Mouse (Mus musculus) MEL (cell line): ENCODE measurements at regions not wholly inside any gene's neighbourhood (a gene's known extent, or its start where the extent isn't known, plus 50 kb on each side); places are given as distances from the start of the nearest gene placed in this dataset.

Experiments
- DNase-seq: peaks from one replicate; pipeline ENCODE4 v3.0.0; 2011; ENCODE audit warnings: low read depth, low spot score
- H3K27ac ChIP-seq: 2 replicates; pipeline ENCODE4 v1.5.1; 2012; ENCODE audit warnings: low read depth, mild to moderate bottlenecking, control low read depth, low read length, moderate library complexity; ENCODE audit not compliant: control insufficient read depth
- H3K27me3 ChIP-seq, 2 experiments: fragments of 150-350 bp in 1 of 2; sonication (generic) in 1 of 2; 2 replicates each; pipeline ENCODE4 v1.6.1; 2012; ENCODE audit warnings: low read length in 2 of 2, mild to moderate bottlenecking in 2 of 2, improper control_type of control experiment in 1 of 2, moderate library complexity in 1 of 2; ENCODE audit not compliant: insufficient read depth in 2 of 2, control insufficient read depth in 1 of 2
- H3K36me3 ChIP-seq, 2 experiments: 2 replicates each; pipeline ENCODE4 v1.6.1; 2012 to 2014; ENCODE audit warnings: low read length in 2 of 2, improper control_type of control experiment in 1 of 2, inconsistent platforms in 1 of 2, mild to moderate bottlenecking in 1 of 2; ENCODE audit not compliant: insufficient read depth in 2 of 2, control insufficient read depth in 1 of 2
- H3K4me1 ChIP-seq, 2 experiments: fragments of 150-350 bp in 1 of 2; sonication (generic) in 1 of 2; 2 replicates each; pipeline ENCODE4 v1.6.1; 2012; ENCODE audit warnings: low read length in 2 of 2, improper control_type of control experiment in 1 of 2, mild to moderate bottlenecking in 1 of 2; ENCODE audit not compliant: insufficient read depth in 2 of 2, control insufficient read depth in 1 of 2
- H3K4me3 ChIP-seq, 2 experiments: fragments of 150-350 bp in 1 of 2; sonication (generic) in 1 of 2; 2 replicates each; pipeline ENCODE4 v1.5.1; 2012; ENCODE audit warnings: low read depth in 2 of 2, low read length in 2 of 2, mild to moderate bottlenecking in 2 of 2, moderate library complexity in 2 of 2, control low read depth in 1 of 2, improper control_type of control experiment in 1 of 2; ENCODE audit not compliant: control insufficient read depth in 1 of 2, insufficient read depth in 1 of 2
- H3K79me2 ChIP-seq: 2 replicates; pipeline ENCODE4 v1.6.1; 2012; ENCODE audit warnings: mild to moderate bottlenecking, low read length, moderate library complexity; ENCODE audit not compliant: control insufficient read depth, poor library complexity, insufficient read depth
- H3K9ac ChIP-seq: 2 replicates; pipeline ENCODE4 v1.6.1; 2012; ENCODE audit warnings: low read depth, mild to moderate bottlenecking, control low read depth, low read length, moderate library complexity; ENCODE audit not compliant: control insufficient read depth, poor library complexity, severe bottlenecking
- H3K9me3 ChIP-seq: fragments of 150-350 bp; sonication (generic); replicated peaks from 2 replicates; pipeline ENCODE4 v1.6.1; 2012; ENCODE audit warnings: mild to moderate bottlenecking, low read length, improper control_type of control experiment, moderate library complexity; ENCODE audit not compliant: insufficient read depth
- CHD1 ChIP-seq: IDR thresholded peaks from 2 replicates; pipeline ENCODE4 v1.6.1; 2012; ENCODE audit warnings: low read depth, mild to moderate bottlenecking, inconsistent platforms, low read length, improper control_type of control experiment
- CHD2 ChIP-seq: IDR thresholded peaks from 2 replicates; pipeline ENCODE4 v1.6.1; 2011; ENCODE audit warnings: low read length, improper control_type of control experiment
- E2F4 ChIP-seq: IDR thresholded peaks from 2 replicates; pipeline ENCODE4 v1.6.1; 2011; ENCODE audit warnings: low read depth, low read length, improper control_type of control experiment, borderline replicate concordance
- EP300 ChIP-seq, 2 experiments: IDR thresholded peaks; 2 replicates each; pipeline ENCODE4 v1.6.1; 2011; ENCODE audit warnings: improper control_type of control experiment in 2 of 2, low read length in 2 of 2, low read depth in 1 of 2, mild to moderate bottlenecking in 1 of 2
- ETS1 ChIP-seq: IDR thresholded peaks from 2 replicates; pipeline ENCODE4 v1.6.1; 2012; ENCODE audit warnings: low read depth, mild to moderate bottlenecking, inconsistent platforms, low read length, improper control_type of control experiment, moderate library complexity
- GABPA ChIP-seq: IDR thresholded peaks from 2 replicates; pipeline ENCODE4 v1.6.1; 2012; ENCODE audit warnings: low read depth, mild to moderate bottlenecking, inconsistent platforms, low read length, improper control_type of control experiment, moderate library complexity
- GATA1 ChIP-seq: IDR thresholded peaks from 2 replicates; pipeline ENCODE4 v1.6.1; 2011; ENCODE audit warnings: low read depth, low read length, improper control_type of control experiment
- JUND ChIP-seq: IDR thresholded peaks from 2 replicates; pipeline ENCODE4 v1.6.1; 2011; ENCODE audit warnings: low read depth, mild to moderate bottlenecking, improper control_type of control experiment, low read length
- MAZ ChIP-seq: IDR thresholded peaks from 2 replicates; pipeline ENCODE4 v1.6.1; 2012; ENCODE audit warnings: low read depth, mild to moderate bottlenecking, inconsistent platforms, low read length, improper control_type of control experiment
- MEF2A ChIP-seq: IDR thresholded peaks from 2 replicates; pipeline ENCODE4 v1.6.1; 2014; ENCODE audit warnings: low read depth, mild to moderate bottlenecking, inconsistent platforms, low read length, improper control_type of control experiment; ENCODE audit not compliant: poor library complexity, insufficient replicate concordance, severe bottlenecking; ENCODE audit errors: extremely low read depth
- MYB ChIP-seq: IDR thresholded peaks from 2 replicates; pipeline ENCODE4 v1.6.1; 2011; ENCODE audit warnings: mild to moderate bottlenecking, low read depth, low read length, improper control_type of control experiment
- MYC ChIP-seq: IDR thresholded peaks from 2 replicates; pipeline ENCODE4 v1.6.1; 2011; ENCODE audit warnings: low read depth, mild to moderate bottlenecking, low read length, improper control_type of control experiment, moderate library complexity
- POLR2AphosphoS5 ChIP-seq: IDR thresholded peaks from 2 replicates; pipeline ENCODE4 v1.6.1; 2012; ENCODE audit warnings: low read depth, borderline replicate concordance, mild to moderate bottlenecking, inconsistent platforms, low read length, moderate library complexity, mixed read lengths
- RAD21 ChIP-seq: IDR thresholded peaks from 2 replicates; pipeline ENCODE4 v1.6.1; 2011; ENCODE audit warnings: mild to moderate bottlenecking, low read depth, low read length, improper control_type of control experiment
- RCOR1 ChIP-seq: IDR thresholded peaks from 2 replicates; pipeline ENCODE4 v1.6.1; 2012; ENCODE audit warnings: low read depth, mild to moderate bottlenecking, inconsistent platforms, low read length, improper control_type of control experiment
- TBP ChIP-seq: IDR thresholded peaks from 2 replicates; pipeline ENCODE4 v1.8.0; 2011; ENCODE audit warnings: low read depth, low read length, improper control_type of control experiment
- UBTF ChIP-seq: IDR thresholded peaks from 2 replicates; pipeline ENCODE4 v1.6.1; 2012; ENCODE audit warnings: low read depth, mild to moderate bottlenecking, inconsistent platforms, low read length, improper control_type of control experiment, moderate library complexity, borderline replicate concordance; ENCODE audit not compliant: insufficient read depth
- USF1 ChIP-seq: IDR thresholded peaks from 2 replicates; pipeline ENCODE4 v1.6.1; 2014; ENCODE audit warnings: low read depth, mild to moderate bottlenecking, inconsistent platforms, low read length, improper control_type of control experiment, moderate library complexity
- USF2 ChIP-seq, 2 experiments: IDR thresholded peaks; 2 replicates each; pipeline ENCODE4 v1.6.1; 2011 to 2012; ENCODE audit warnings: improper control_type of control experiment in 2 of 2, low read length in 2 of 2, borderline replicate concordance in 1 of 2, inconsistent platforms in 1 of 2, low read depth in 1 of 2, mild to moderate bottlenecking in 1 of 2; ENCODE audit not compliant: insufficient read depth in 1 of 2
- ZKSCAN1 ChIP-seq: IDR thresholded peaks from 2 replicates; pipeline ENCODE4 v1.6.1; 2012; ENCODE audit warnings: low read depth, mild to moderate bottlenecking, inconsistent platforms, low read length, improper control_type of control experiment, moderate library complexity
- ZMIZ1 ChIP-seq: IDR thresholded peaks from 2 replicates; pipeline ENCODE4 v1.6.1; 2012; ENCODE audit warnings: low read depth, mild to moderate bottlenecking, inconsistent platforms, low read length, improper control_type of control experiment, moderate library complexity
- ZNF384 ChIP-seq: IDR thresholded peaks from 2 replicates; pipeline ENCODE4 v1.6.1; 2012; ENCODE audit warnings: low read depth, mild to moderate bottlenecking, inconsistent platforms, low read length, improper control_type of control experiment

GRCm38 (mm10) chr13:112237377-112237776, 50.9 kb upstream of the Ankrd55 start:
- Histone ChIP-seq H3K4me1 (no peaks in the 10 kb centered on the region), H3K4me3 (no peak overlapping the region), H3K27me3 (peaks cover 0 to 2% of the 10 kb centered on the region in 2 experiments; a peak in 1 of 4 replicates), H3K27ac (no peak overlapping the region), H3K36me3 (no peaks in the 10 kb centered on the region), H3K9ac (no peak overlapping the region), H3K79me2 (no peaks in the 10 kb centered on the region), H3K9me3 (no peaks in the 10 kb centered on the region)
- no peak for TF ChIP-seq TBP
- no peak for TF ChIP-seq RAD21
- TF ChIP-seq E2F4: no peak
- TF ChIP-seq JUND: no peak
- TF ChIP-seq ZNF384: no peak
- TF ChIP-seq POLR2AphosphoS5: no peak
- no peak for TF ChIP-seq UBTF
- no peak for TF ChIP-seq CHD1
- TF ChIP-seq ETS1: no peak
- no peak for TF ChIP-seq MAZ
- no peak for TF ChIP-seq ZKSCAN1
- TF ChIP-seq MYB: no peak
- TF ChIP-seq MEF2A: no peak
- no peak for TF ChIP-seq GATA1
- TF ChIP-seq GABPA: no peak
- TF ChIP-seq EP300 (IDR thresholded peaks at IDR 0.05; ENCODE audit: low read depth in 1 of 2, low read length in 2 of 2): no peak
- no peak for TF ChIP-seq CHD2
- TF ChIP-seq RCOR1: no peak
- DNase-seq: no peak

DNA sequence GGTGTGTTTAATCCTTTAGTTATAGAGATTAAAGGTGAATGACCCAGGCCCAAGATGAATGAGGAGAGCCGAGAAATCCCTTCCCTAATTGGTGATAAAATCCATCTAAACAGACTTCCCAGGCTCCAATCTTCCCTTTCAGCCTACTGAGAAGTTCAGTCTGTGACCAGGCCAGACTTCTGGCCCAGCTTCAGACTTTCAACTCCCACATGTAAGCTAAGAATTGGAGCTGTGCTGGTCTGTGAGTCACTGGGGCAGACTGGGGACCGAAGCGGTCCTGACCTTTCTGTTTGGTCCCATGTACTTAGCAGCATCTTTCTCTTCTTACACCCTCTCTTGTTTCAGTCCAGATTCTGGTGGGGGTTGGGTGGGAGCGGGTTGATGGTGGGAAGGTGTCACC, 50.3 kb upstream of the Ankrd55 start:
- H3K9ac ChIP-seq: no peak overlapping the region
- DNase-seq: no peak
- no peaks in the 10 kb centered on the region for H3K79me2 ChIP-seq
- no peaks in the 10 kb centered on the region for H3K36me3 ChIP-seq
- H3K27ac ChIP-seq: no peak overlapping the region
- H3K9me3 ChIP-seq: no peaks in the 10 kb centered on the region
- no peak overlapping the region for H3K4me3 ChIP-seq
- no peaks in the 10 kb centered on the region for H3K4me1 ChIP-seq
- TF ChIP-seq MYC: no peak
- TF ChIP-seq CHD1: no peak
- no peak for TF ChIP-seq MEF2A
- TF ChIP-seq ZMIZ1: no peak
- TF ChIP-seq USF1: no peak
- TF ChIP-seq ETS1: no peak
- TF ChIP-seq GABPA: no peak
- no peak for TF ChIP-seq TBP
- TF ChIP-seq USF2 (IDR thresholded peaks at IDR 0.05; ENCODE audit: borderline replicate concordance in 1 of 2, insufficient read depth in 1 of 2, low read depth in 1 of 2, low read length in 2 of 2): no peak
- no peak for TF ChIP-seq GATA1
- peaks cover 0 to 2% of the 10 kb centered on the region in 2 experiments; a peak in 1 of 4 replicates for H3K27me3 ChIP-seq
